Mouse (Mus musculus) small intestine, adult 2 months (tissue): ENCODE measurements at regions not wholly inside any gene's neighbourhood (a gene's known extent, or its start where the extent isn't known, plus 50 kb on each side); places are given as distances from the start of the nearest gene placed in this dataset.

Experiments
- CTCF ChIP-seq: fragments of 200-500 bp; IDR thresholded peaks from 2 replicates; pipeline ENCODE4 v1.5.1; 2012; ENCODE audit warnings: low read depth, mild to moderate bottlenecking, control low read depth, inconsistent platforms, low read length, moderate library complexity, mixed read lengths; ENCODE audit not compliant: insufficient replicate concordance, insufficient read length; ENCODE audit errors: extremely low read depth
- POLR2A ChIP-seq: fragments of 200-500 bp; IDR thresholded peaks from 2 replicates; pipeline ENCODE4 v1.6.1; 2012; ENCODE audit warnings: low read depth, mild to moderate bottlenecking, control low read depth, inconsistent platforms, low read length, moderate library complexity

DNA sequence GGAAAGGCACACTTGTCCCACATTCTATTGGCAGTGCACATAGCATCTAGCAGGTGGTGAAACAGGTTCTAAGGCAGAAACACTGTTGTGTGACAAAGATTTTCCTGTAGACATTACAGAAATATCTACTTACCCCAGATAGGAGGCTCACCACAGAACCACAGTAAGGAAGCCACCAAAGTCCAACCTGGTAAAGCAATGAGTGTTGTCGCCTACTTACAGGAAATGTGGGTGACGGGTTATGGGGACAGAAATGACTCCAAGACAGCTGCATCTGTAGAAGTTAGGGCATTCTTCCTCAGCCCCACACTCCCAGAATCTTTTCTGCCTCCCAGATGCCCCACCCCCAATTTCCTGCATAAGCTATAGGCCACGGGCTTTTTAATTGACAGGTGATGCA lies 97.6 kb upstream of the Kcnk2 start:
- no peak for TF ChIP-seq CTCF
- TF ChIP-seq POLR2A, result no peak
